Mouse (Mus musculus) hindbrain, embryonic 12.5 days (tissue): ENCODE data around the gene Smurf1. TPM values are rescaled to one million over a fixed set of nuclear protein-coding genes. Genes with fewer than 3 reads are reported as not detected.

ENCODE experiments used
- ATAC-seq: fragments of 200-750 bp; cut with Nextera tagmentation; 2 replicates; pipeline ENCODE4 v1.8.0; 2017; ENCODE audit warnings: moderate TSS enrichment; ENCODE audit not compliant: low FRiP score
- H3K27ac ChIP-seq: fragments of 300-500 bp; sonication (generic); 2 replicates; pipeline ENCODE4 v1.5.1; 2016; ENCODE audit warnings: mild to moderate bottlenecking
- H3K27me3 ChIP-seq: fragments of 300-500 bp; sonication (generic); 2 replicates; pipeline ENCODE4 v1.6.1; 2016; ENCODE audit warnings: mild to moderate bottlenecking
- H3K36me3 ChIP-seq: fragments of 300-500 bp; sonication (generic); 2 replicates; pipeline ENCODE4 v1.6.1; 2016; ENCODE audit warnings: mild to moderate bottlenecking
- H3K4me1 ChIP-seq: fragments of 300-500 bp; sonication (generic); 2 replicates; pipeline ENCODE4 v1.6.1; 2016
- H3K4me2 ChIP-seq: fragments of 300-500 bp; sonication (generic); replicated peaks from 2 replicates; pipeline ENCODE4 v1.6.1; 2016; ENCODE audit warnings: mild to moderate bottlenecking
- H3K4me3 ChIP-seq: fragments of 300-500 bp; sonication (generic); 2 replicates; pipeline ENCODE4 v1.5.1; 2016; ENCODE audit warnings: mild to moderate bottlenecking
- H3K9ac ChIP-seq: fragments of 300-500 bp; sonication (generic); 2 replicates; pipeline ENCODE4 v1.6.1; 2016; ENCODE audit warnings: mild to moderate bottlenecking, moderate library complexity
- H3K9me3 ChIP-seq: fragments of 300-500 bp; sonication (generic); replicated peaks from 2 replicates; pipeline ENCODE4 v1.6.1; 2016; ENCODE audit warnings: mild to moderate bottlenecking
- WGBS: fragments of 180-500 bp; shearing (Covaris S2); methylation state at CpG from one replicate; pipeline ENCODE4 v1.1.7; 2016; 5-methylcytosine and 5-hydroxymethylcytosine counted together
- polyA plus RNA-seq: library from polyadenylated mRNA; unstranded; fragments of >200 nt; fragmentation: Nextera tagmentation; extraction: Ambion mirVana; gene quantifications from 2 replicates; pipeline ENCODE4 v1.2.1, GENCODE M21; 2016

Smurf1 gene
- 32.6 and 33.3 TPM in 2 replicates for polyA plus RNA-seq

DNA sequence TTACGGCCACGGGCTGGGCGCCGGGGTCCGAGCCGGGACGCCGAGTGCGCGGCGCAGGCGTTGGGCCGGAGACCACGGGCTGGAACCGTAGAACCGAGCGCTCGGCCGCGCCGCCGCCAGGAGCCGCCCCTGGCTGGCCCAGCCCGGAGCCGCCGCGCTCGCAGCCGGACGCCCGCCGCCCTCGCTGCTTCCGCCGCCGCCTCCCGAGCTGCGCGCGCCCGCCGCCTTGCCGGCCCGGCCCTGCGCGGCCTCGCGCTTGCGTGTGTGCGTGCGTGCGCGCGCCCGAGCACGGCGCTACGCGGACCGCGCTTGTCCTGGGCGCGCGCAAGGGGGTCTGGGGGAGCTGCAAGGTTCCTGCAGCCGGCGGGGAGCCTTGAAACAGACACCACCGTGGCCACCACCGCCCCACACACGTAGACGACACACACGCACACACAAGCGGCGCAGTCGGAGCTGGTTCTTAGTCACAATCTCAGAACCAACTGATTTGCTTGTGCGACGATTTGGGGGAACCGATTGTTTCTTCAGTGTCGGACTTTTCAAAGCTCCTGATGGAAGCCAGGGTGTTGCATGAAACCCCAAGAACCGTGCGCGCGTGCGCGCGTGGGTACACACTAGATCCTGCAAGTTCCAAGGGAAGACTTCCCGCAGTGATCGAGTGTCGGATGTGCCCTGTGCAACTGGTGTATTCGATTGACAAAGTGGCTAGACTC, at the start of gene Smurf1:
Gene Smurf1, minus strand, starts transcription at position 209 of the 713 bp plus-strand sequence.
- peak within 1 kb of the TSS; percentile 95 for H3K9ac ChIP-seq
- H3K36me3 ChIP-seq = no peaks in the 10 kb centered on the region
- peak within 1 kb of the TSS; percentile 87 for H3K4me3 ChIP-seq
- peak within 1 kb of the TSS; percentile 92 for H3K27ac ChIP-seq
- H3K4me1 ChIP-seq = peaks cover 36% of the 10 kb centered on the region
- H3K9me3 ChIP-seq = no peaks in the 10 kb centered on the region
- H3K27me3 ChIP-seq = peaks cover 8% of the 10 kb centered on the region
- under 1% methylated on average over 53 of the region's 89 CpGs for WGBS
- H3K4me2 ChIP-seq = peak within 1 kb of the TSS; percentile 81
- ATAC-seq = peak; percentile 72

DNA sequence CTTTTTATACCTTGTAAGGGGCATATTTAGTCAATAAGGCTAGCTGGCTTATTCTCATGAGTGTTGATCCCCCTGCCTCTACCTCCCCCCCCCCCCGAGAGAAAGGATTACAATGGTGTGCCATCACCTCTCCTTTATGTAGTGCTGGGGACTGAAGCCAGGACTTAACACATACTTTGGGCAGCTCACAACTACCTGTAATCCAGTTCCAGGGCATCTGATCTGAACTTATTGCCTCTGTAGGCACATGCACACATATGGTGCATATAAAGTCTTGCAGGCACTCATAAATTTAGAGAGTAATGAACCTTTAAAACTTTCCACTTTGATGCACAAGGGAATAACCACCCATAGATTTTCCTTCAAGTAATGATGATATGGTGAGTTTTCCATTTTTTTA, 48.6 kb upstream of the Smurf1 start:
- no peaks in the 10 kb centered on the region for H3K9me3 ChIP-seq
- H3K27ac ChIP-seq = no peak overlapping the region
- no peaks in the 10 kb centered on the region for H3K27me3 ChIP-seq
- H3K4me2 ChIP-seq = no peak overlapping the region
- H3K9ac ChIP-seq = no peak overlapping the region
- no peaks in the 10 kb centered on the region for H3K36me3 ChIP-seq
- WGBS = 55% methylated on average over 1 of the region's 1 CpGs
- no peaks in the 10 kb centered on the region for H3K4me1 ChIP-seq
- no peak overlapping the region for H3K4me3 ChIP-seq
- ATAC-seq = no peak

DNA sequence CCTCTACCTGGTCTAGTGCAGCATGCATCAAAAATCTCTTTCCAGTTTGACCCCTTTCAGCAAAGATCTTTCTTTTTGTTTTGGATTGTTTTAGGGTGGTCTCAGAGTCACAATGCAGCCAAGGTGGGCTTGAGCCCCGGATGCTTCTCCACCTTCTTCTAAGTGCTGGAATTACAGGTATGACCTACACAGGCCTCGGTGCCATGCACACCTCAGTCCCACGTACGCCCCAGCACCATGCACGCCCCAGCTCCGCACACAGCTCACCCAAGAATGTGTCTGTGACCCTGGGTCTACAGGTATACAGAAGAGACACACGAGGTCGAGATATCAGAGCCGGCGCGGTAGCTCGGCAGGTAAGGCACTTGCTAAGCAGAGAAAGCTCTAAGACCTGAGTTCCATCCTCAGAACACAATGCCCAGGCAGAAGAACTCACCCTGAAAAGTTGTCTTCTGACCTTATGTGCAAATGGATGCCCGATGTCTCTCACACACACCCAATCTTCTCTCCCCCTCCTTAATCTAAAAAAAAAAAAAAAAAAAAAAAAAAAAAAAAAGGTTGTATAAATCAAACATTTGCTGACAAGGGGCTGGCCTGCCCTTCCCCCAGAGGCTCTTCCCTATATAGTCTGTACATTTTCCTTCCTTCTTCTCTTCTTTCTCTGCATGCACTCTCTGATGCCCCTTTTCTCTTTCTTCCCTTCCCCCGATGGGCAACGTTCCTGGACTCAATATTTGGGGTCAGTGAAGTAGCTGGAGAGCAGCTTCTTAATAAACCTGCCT, 43.4 kb upstream of the Smurf1 start:
- H3K4me2 ChIP-seq = no peak overlapping the region
- H3K4me1 ChIP-seq = no peaks in the 10 kb centered on the region
- 87% methylated on average over 15 of the region's 15 CpGs for WGBS
- no peak overlapping the region for H3K4me3 ChIP-seq
- H3K36me3 ChIP-seq = no peaks in the 10 kb centered on the region
- no peak for ATAC-seq
- no peaks in the 10 kb centered on the region for H3K27me3 ChIP-seq
- H3K9ac ChIP-seq = no peak overlapping the region
- H3K27ac ChIP-seq = no peak overlapping the region
- H3K9me3 ChIP-seq = no peaks in the 10 kb centered on the region

DNA sequence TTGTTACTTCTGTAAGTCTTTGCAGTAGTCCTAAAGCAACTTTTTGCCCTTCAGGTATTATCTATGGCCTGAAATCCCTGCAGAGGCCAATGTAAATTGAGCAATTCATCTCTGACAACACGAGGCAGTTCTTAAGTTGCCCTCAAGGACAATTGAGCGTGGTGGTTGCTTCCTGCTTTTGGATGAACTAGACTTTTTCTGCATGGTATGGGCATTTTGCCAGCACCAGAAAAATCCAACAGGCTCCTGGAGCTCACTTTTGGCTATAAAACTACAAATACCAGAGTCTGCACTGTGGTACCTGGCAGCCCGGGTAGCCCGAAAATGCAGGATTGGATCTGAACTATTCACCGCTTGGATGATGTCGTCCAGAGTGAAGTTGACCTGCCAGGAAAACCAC, 39.9 kb upstream of the Smurf1 start:
- WGBS = 88% methylated on average over 6 of the region's 6 CpGs
- Histone ChIP-seq H3K9me3 (no peaks in the 10 kb centered on the region), H3K4me2 (no peak overlapping the region), H3K4me3 (no peak overlapping the region), H3K9ac (no peak overlapping the region), H3K4me1 (no peaks in the 10 kb centered on the region), H3K36me3 (no peaks in the 10 kb centered on the region), H3K27ac (no peak overlapping the region), H3K27me3 (no peaks in the 10 kb centered on the region)
- ATAC-seq = no peak

DNA sequence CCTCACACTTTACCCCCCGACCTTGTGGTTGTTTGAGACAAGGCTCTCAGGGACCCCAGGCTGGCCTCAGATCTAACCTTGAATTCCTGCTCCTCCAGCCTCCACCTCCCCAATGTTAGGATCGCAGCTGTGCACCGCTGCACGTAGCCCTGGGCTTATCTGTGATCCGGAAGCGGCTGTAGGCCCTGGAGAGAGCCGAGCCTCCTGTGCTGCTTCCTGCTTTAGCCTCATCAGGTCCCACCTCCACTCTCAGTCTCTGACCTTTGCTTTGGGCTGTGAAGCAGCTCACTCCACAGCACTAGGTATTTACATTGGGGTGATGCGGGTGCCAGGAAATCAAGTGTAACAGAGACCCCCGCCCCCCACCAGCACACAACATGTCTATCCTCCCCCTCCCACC, 38.8 kb upstream of the Smurf1 start:
- Histone ChIP-seq H3K27me3 (no peaks in the 10 kb centered on the region), H3K9ac (no peak overlapping the region), H3K9me3 (no peaks in the 10 kb centered on the region), H3K4me3 (no peak overlapping the region), H3K36me3 (no peaks in the 10 kb centered on the region), H3K4me1 (no peaks in the 10 kb centered on the region), H3K27ac (no peak overlapping the region), H3K4me2 (no peak overlapping the region)
- no peak for ATAC-seq
- 86% methylated on average over 9 of the region's 9 CpGs for WGBS

DNA sequence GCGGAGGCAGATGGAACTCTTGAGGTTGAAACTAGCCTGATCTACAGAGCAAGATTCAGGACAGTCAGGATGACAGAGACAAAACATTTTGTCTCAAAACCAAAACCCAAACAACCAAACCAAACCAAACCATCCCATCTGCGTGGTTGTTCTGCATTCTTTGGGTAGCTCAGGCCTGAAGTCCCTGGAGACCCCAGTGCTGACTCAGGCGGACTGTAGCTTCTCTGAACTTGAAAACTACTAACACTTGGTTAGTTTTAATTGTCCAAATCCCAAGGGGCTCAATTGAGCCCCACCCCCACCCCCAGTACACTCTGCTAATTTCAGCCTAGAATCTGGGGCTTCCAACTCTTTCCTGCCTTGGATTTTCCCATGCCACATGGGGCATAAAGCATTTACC, 37.7 kb upstream of the Smurf1 start:
- H3K4me3 ChIP-seq = no peak overlapping the region
- H3K9me3 ChIP-seq = no peaks in the 10 kb centered on the region
- H3K4me2 ChIP-seq = no peak overlapping the region
- H3K36me3 ChIP-seq = no peaks in the 10 kb centered on the region
- ATAC-seq = no peak
- no peaks in the 10 kb centered on the region for H3K27me3 ChIP-seq
- H3K9ac ChIP-seq = no peak overlapping the region
- no peaks in the 10 kb centered on the region for H3K4me1 ChIP-seq
- WGBS = 75% methylated on average over 3 of the region's 3 CpGs
- H3K27ac ChIP-seq = no peak overlapping the region

DNA sequence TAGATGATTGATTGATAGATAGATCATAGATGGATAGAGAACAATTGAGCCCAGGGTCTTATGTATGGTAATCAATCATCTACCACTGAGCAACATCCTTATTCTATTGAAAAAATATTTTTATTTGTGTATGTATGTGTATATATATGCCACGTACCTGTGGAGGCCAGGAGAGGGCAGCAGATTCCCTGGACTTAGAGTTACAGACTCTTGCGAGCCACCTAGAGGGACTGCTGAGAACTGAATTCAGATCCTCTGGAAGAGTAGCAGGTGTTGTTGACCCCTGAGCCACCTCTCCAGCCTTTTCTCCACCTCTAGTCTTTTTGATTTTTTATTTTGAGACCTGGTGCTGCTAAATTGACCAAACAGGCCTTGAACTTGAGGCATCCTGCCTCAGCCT, 32.8 kb upstream of the Smurf1 start:
- 33% methylated on average over 2 of the region's 2 CpGs for WGBS
- Histone ChIP-seq H3K36me3 (no peaks in the 10 kb centered on the region), H3K9ac (no peak overlapping the region), H3K4me3 (no peak overlapping the region), H3K9me3 (no peaks in the 10 kb centered on the region), H3K4me1 (no peaks in the 10 kb centered on the region), H3K27ac (no peak overlapping the region), H3K4me2 (no peak overlapping the region), H3K27me3 (no peaks in the 10 kb centered on the region)
- no peak for ATAC-seq

DNA sequence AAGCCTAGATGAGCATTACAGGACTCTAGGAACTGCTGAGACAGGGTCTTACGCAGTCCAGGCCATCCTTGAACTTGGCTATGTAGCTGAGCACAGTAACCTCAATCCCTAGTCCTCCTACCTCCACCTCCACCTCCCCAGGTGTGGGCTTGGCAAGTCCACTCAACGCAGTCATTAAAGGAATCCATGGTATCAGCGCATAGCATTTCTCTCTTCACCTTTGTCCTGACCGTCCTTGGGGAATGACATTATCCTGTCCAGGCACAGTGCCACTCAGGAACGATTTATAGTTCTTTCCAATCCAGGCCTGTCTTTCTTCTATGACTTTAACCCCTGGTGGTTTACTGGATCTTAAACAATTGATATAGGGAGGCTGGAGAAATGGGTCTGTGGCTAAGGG, 24.8 kb upstream of the Smurf1 start:
- H3K4me1 ChIP-seq = no peaks in the 10 kb centered on the region
- H3K36me3 ChIP-seq = no peaks in the 10 kb centered on the region
- no peak overlapping the region for H3K4me3 ChIP-seq
- no peaks in the 10 kb centered on the region for H3K27me3 ChIP-seq
- ATAC-seq = no peak
- H3K9ac ChIP-seq = no peak overlapping the region
- H3K9me3 ChIP-seq = no peaks in the 10 kb centered on the region
- no peak overlapping the region for H3K27ac ChIP-seq
- H3K4me2 ChIP-seq = no peak overlapping the region
- 72% methylated on average over 5 of the region's 5 CpGs for WGBS

DNA sequence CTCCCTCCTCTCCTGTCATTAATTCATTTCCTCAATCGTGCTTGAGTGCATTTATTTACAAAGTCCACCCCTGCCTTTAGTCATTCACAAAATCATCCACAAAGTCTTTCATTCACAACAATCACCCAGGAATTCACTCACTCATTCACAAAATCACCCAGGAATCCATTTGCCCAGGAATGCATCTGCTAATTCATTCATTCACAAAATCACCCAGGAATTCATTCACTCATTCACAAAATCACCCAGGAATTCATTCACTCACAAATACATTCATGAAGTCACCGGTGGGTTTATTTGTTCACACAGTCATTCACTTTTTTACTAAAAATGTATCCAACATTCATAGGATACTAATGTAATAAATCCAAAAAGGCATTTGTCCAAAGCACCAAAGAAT, 24.4 kb upstream of the Smurf1 start:
- Histone ChIP-seq H3K27me3 (no peaks in the 10 kb centered on the region), H3K9me3 (no peaks in the 10 kb centered on the region), H3K4me2 (no peak overlapping the region), H3K9ac (no peak overlapping the region), H3K27ac (no peak overlapping the region), H3K4me3 (no peak overlapping the region), H3K4me1 (no peaks in the 10 kb centered on the region), H3K36me3 (no peaks in the 10 kb centered on the region)
- ATAC-seq = no peak
- WGBS = 58% methylated on average over 2 of the region's 2 CpGs

DNA sequence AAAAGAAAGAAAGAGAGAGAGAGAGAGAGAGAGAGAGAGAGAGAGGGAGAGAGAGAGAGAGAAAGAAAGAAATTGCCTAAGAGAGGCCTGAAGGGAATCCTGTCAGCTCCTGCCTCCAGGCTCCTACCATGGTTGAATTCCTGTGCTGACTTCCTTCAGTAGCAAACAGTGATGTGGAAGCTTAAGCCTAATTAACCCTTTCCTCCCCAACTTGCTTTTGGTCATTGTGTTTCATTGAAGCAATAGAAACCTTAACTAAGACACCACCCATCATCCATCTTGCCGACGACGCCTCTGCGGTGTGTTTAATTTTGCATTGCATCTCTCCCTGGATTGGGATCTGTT, 23.4 kb upstream of the Smurf1 start:
- Histone ChIP-seq H3K4me3 (no peak overlapping the region), H3K4me2 (no peak overlapping the region), H3K4me1 (no peaks in the 10 kb centered on the region), H3K27me3 (no peaks in the 10 kb centered on the region), H3K9me3 (0 out of 2 replicates have a peak, but pooled peaks cover 4% of the 10 kb centered on the region), H3K36me3 (no peaks in the 10 kb centered on the region), H3K9ac (no peak overlapping the region), H3K27ac (no peak overlapping the region)
- no peak for ATAC-seq
- WGBS = 79% methylated on average over 4 of the region's 4 CpGs

DNA sequence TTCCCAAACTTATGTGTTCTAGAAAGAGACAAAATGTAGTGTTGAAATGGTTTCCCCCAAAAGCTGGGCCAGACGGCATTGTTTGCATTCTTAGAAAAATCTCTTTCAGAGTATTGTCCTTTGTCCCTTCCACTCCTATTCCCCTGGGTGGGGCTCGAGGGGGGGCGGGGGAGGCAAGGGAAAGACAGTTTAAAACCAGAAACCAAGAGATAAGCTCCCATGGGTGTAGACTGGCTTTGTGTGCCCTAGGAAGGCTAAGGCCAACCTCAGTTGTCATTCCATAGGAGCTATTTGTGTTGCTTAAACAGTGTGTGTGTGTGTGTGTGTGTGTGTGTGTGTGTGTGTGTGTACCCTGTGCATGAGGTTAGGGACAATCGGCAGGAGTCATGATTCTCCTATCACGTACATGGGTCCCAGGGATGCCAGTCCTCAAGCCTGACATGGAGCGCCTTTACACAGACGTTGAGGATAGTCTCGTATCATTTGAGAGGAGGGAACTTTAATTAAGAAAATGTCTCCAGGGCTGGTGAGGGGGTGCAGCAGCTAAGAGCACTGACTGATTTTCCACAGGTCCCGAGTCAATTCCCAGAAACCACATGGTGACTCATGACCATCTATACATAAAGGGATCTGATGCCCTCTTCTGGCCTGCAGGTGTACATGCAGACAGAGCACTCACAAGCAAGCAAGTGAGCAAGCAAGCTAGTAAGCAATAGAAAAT, 22.9 kb upstream of the Smurf1 start:
- no peak for ATAC-seq
- 0 out of 2 replicates have a peak, but pooled peaks cover 4% of the 10 kb centered on the region for H3K9me3 ChIP-seq
- H3K36me3 ChIP-seq = no peaks in the 10 kb centered on the region
- H3K27me3 ChIP-seq = no peaks in the 10 kb centered on the region
- H3K4me3 ChIP-seq = no peak overlapping the region
- no peak overlapping the region for H3K27ac ChIP-seq
- WGBS = 47% methylated on average over 9 of the region's 9 CpGs
- no peak overlapping the region for H3K4me2 ChIP-seq
- no peak overlapping the region for H3K9ac ChIP-seq
- H3K4me1 ChIP-seq = no peaks in the 10 kb centered on the region

DNA sequence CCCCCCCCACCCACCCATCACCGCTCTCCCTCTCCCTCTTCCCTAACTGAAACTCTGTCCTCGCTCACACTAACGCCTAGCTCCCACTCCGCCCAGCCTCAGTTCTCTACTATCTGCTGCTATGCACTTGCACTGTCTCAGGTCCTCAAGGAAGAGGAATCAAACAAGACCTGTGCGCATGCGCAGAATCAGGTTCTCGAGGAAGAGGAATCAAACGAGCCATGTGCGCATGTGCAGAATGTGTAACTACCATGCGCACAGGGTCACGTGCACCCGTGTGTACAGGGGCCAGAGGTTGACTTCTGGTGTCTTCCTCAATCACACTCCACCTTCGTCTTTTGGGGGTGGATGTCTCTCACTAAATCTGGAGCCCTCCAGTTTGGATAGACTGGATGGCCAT, 21.9 kb upstream of the Smurf1 start:
- H3K4me3 ChIP-seq = no peak overlapping the region
- 90% methylated on average over 13 of the region's 13 CpGs for WGBS

More for the DNA sequence above, 21.9 kb upstream of the Smurf1 start:
- Histone ChIP-seq H3K36me3 (no peaks in the 10 kb centered on the region), H3K4me2 (no peak overlapping the region), H3K9me3 (peaks cover 10% of the 10 kb centered on the region), H3K27ac (no peak overlapping the region), H3K9ac (no peak overlapping the region), H3K27me3 (no peaks in the 10 kb centered on the region), H3K4me1 (no peaks in the 10 kb centered on the region)
- ATAC-seq = no peak
